Mouse (Mus musculus) inflammation-experienced regulatory T-cells, adult 16 weeks (primary cell): ENCODE data around the gene Calr3. TPM values are rescaled to one million over a fixed set of nuclear protein-coding genes. Genes with fewer than 3 reads are reported as not detected.

Experiments
- polyA plus RNA-seq: library from polyadenylated mRNA; unstranded; fragments of 100-300 nt; shearing (Covaris generic); gene quantifications from one replicate; pipeline ENCODE4 v1.2.1, GENCODE M21; 2017

Gene Calr3
- polyA plus RNA-seq, result 0.52 TPM

DNA sequence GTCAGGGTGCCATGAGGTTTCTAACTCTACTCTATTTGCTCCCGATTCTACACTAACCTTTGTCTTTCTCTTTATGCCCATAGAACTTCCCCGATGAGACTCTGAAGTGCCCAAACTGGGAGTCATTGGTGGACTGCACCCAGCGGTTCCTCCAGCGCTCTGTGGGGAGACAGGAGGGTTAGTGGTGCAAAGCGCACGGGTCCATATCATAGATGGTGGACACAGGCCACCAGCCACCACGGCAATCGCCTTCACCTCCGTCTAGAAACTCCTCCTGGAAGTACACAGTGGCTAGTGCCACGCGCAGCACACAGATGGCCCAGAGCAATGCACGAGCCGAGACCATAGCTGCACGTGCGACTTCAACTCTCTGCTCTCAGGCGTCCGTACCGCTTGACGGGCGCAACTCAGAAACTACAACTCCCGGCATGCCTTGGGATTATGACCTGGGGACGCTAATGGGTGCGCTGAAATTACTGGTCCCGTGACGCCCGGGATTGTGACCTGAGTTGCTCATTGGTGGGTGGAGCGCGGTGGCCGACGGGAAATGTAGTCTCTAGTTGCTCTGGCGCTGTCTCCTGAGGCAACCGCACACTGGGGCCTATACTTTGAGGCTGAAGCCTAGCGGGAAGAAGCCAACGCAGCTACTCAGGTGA lies at the start of gene Calr3, which contains the start of gene 1700030K09Rik:
Gene Calr3 (minus strand): TSS at position 533 of the 656 bp plus-strand sequence.
Gene 1700030K09Rik (plus strand): TSS at position 543 of the 656 bp plus-strand sequence.

DNA sequence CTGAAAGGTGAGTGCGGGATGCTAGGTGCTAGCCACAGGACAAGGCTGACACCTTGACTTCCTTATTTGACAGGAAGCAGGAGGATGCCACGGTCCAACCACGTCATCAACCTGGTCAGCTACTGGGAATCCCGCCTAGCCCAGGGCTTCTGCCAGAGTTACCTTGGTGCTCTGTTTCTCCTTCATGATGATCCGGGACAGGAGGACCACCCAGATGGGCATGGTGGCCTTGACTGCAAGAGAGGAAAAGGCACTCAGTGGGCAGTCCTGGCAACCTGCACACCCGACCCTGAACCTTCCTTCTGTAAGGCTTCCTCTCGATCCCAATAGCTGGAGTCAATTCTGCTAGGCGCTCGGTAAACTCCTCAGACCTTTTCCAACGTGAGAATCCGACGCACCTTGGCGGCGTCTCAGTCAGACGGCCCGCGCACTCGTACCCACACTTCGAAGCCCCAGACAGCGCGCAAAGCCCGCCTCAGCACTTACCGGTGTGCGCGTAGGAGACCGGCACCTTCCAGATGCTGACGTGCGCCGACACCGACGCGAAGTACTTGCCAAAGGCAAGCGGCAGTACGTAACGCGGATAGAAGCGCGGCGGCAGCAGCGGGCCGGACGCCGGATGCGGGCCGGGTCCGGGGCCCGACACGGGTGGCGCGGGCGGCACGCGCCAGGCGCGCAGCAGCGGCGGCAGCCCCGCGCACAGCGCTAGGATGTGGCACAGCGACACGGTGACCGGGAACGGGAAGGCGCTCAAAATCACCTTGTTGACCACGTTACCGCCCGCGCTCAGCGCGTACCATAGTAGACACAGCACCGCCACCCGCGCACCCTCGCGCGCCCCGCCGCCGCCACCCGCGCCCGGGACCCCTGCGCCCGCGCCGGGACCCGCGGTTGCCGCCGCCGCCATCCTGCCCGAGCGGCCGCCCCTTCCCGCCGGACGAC lies 48.3 kb upstream of the Calr3 start, which contains the start of gene Slc35e1:
Gene Slc35e1 (minus strand): TSS at position 935 of the 942 bp plus-strand sequence.

DNA sequence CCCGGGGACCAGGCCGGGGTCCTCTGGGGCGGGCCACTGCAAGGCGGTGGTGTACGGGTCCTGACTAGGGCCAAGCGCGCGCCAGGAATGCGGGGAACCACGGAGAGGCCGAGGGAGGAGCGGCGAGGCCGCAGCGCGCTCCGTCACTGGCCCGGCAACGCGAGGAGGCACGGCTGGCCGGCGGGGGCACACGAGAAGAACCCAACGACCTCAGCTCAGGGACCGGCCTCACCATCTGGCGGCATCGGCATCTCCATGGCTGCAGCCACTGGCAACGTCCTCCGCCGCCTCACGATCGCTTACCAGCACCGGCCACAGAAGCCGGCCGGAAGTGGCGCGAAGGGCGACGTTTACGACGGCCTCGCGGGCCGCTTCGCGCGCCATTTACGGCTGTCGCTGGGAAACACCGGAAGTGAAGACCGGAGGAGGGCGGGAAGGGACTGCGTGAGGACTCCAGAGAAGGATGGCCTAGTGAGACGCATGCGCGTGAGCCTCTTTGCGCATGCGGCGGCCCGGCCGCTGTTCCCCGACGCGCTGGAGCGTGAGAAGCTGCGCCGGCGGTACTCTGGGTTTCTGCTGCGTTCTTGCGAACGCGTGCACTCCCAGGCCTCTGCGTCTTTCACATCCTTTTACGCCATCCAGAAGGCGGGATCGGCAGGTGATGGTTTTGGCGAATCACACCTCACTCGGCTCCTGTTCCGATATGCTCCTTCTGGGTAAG lies 31.3 kb upstream of the Calr3 start, which contains the start of gene Cherp:
Gene Cherp (minus strand): TSS at position 401 of the 721 bp plus-strand sequence.

DNA sequence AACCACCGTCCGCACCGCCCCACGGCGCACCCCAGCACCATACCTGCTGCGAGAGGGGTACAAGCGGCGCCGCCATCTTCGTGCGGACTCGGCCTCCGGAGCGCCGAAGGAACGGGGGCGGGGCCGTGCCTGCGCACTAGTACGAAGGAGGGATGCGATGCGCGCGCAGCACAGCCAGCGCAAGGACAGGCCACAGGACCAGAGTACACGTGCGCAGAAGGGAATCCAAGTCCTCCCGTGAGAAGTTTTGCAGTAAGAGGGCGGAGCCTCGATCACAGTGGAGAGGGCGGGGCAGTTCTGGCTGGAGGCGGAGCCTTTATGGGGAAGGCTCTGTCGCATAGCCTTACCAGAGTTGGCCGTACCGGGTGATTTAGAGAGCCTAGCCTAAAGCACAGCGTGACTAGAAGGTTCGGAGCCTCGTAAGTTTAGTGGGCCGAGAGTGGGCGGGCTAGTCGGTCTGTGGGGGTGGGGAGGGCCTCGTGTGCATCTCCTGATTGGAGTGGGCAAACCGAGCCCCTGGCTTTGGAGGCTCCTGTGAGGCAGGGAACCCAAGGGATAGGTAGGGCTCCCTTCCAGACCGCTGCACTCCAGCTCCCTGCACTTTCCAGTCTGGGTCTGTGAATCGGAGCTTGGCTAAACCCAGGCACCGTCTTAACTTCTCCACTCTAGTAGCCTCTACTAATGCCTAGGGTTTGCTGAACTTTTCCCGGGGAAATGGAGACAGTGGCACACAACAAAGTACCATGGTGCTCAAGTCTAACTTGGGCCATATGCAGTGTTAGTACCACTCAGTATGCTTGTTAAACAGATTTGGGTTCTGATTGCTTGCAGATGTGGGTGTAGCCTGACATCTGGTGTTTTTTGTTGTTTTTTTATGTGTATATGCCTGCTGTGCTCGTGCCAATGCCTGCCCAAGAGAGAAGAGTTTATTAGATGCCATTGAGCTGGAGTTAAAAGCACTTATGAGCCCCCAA lies 22.0 kb downstream of the Calr3 start, which contains the start of gene Eps15l1:
Gene Eps15l1 (minus strand): TSS at position 99 of the 974 bp plus-strand sequence.

Other genes starting within 250 kb of the Calr3 start
- gene Cib3, start 231.0 kb downstream of the Calr3 start, polyA plus RNA-seq, result 0.18 TPM
- gene Gm11034, start 230.2 kb downstream of the Calr3 start, polyA plus RNA-seq, result not detected
- 138 TPM for gene Fam32a, start 224.1 kb downstream of the Calr3 start, polyA plus RNA-seq
- 193 TPM for gene Ap1m1, start 203.9 kb downstream of the Calr3 start, polyA plus RNA-seq
- 3.1 TPM for gene Gm10282, start 138.6 kb downstream of the Calr3 start, polyA plus RNA-seq
- 12.4 TPM for gene Klf2, start 124.8 kb downstream of the Calr3 start, polyA plus RNA-seq
- gene Eps15l1, start 22.4 kb downstream of the Calr3 start, polyA plus RNA-seq, result 50.0 TPM
- gene 1700030K09Rik, start within 50 bp of the Calr3 start, polyA plus RNA-seq, result 10.5 TPM
- gene Cherp, start 31.4 kb upstream of the Calr3 start, polyA plus RNA-seq, result 124 TPM
- 5.8 TPM for gene Slc35e1, start 48.7 kb upstream of the Calr3 start, polyA plus RNA-seq
- gene Med26, start 104.4 kb upstream of the Calr3 start, polyA plus RNA-seq, result 8.3 TPM
- 65.2 TPM for gene Smim7, start 127.2 kb upstream of the Calr3 start, polyA plus RNA-seq
- 2.9 TPM for gene Tmem38a, start 128.2 kb upstream of the Calr3 start, polyA plus RNA-seq
- gene Nwd1, start 202.8 kb upstream of the Calr3 start, polyA plus RNA-seq, result not detected